Mouse (Mus musculus) CH12.LX (cell line): ENCODE results near the gene Trpm5. TPM values are rescaled to one million over a fixed set of nuclear protein-coding genes. Genes with fewer than 3 reads are reported as not detected.

Experiments used
- DNase-seq: peaks from one replicate; pipeline ENCODE4 v3.0.0-alpha.2; 2013; ENCODE audit errors: extremely low read depth
- H3K27ac ChIP-seq: 2 replicates; pipeline ENCODE4 v1.5.1; 2012; ENCODE audit warnings: low read depth, mild to moderate bottlenecking, control low read depth, moderate library complexity; ENCODE audit not compliant: insufficient read depth
- H3K27me3 ChIP-seq: replicated peaks from 2 replicates; pipeline ENCODE3; 2012; ENCODE audit warnings: inconsistent platforms
- H3K36me3 ChIP-seq, 2 experiments: replicated peaks in 1 of 2; 2 replicates each; pipeline versions ENCODE3 to v1.6.1; 2012; ENCODE audit warnings: inconsistent platforms in 1 of 2, low read length in 1 of 2, mild to moderate bottlenecking in 1 of 2, mixed read lengths in 1 of 2, moderate library complexity in 1 of 2; ENCODE audit not compliant: control insufficient read depth in 1 of 2, insufficient read depth in 1 of 2
- H3K4me1 ChIP-seq, 2 experiments: 2 replicates each; pipeline ENCODE4 v1.6.1; 2012; ENCODE audit warnings: inconsistent platforms in 1 of 2, moderate library complexity in 1 of 2; ENCODE audit not compliant: insufficient read depth in 2 of 2, control insufficient read depth in 1 of 2
- H3K4me2 ChIP-seq: 2 replicates; pipeline ENCODE4 v1.6.1; 2012; ENCODE audit warnings: low read depth, mild to moderate bottlenecking, control low read depth; ENCODE audit not compliant: poor library complexity, insufficient read depth, severe bottlenecking
- H3K4me3 ChIP-seq, 3 experiments: fragments of 150-350 bp in 1 of 3; sonication (generic) in 1 of 3; replicated peaks in 1 of 3; 2 replicates each; pipeline versions ENCODE3 to v1.5.1; 2011 to 2012; ENCODE audit warnings: low read depth in 2 of 3, low read length in 2 of 3, mild to moderate bottlenecking in 2 of 3, moderate library complexity in 2 of 3, control low read depth in 1 of 3, improper control_type of control experiment in 1 of 3, inconsistent platforms in 1 of 3, mixed read lengths in 1 of 3; ENCODE audit not compliant: poor library complexity in 1 of 3
- H3K79me2 ChIP-seq: replicated peaks from 2 replicates; pipeline ENCODE4 v1.6.1; 2012; ENCODE audit warnings: mild to moderate bottlenecking, moderate library complexity; ENCODE audit not compliant: control insufficient read depth, poor library complexity, insufficient read depth, severe bottlenecking; ENCODE audit errors: extremely low read depth
- H3K9ac ChIP-seq: 2 replicates; pipeline ENCODE4 v1.6.1; 2012; ENCODE audit warnings: low read depth, mild to moderate bottlenecking, control low read depth, moderate library complexity; ENCODE audit not compliant: insufficient read depth
- H3K9me3 ChIP-seq: replicated peaks from 2 replicates; pipeline ENCODE3; 2012; ENCODE audit warnings: low read length, inconsistent platforms, mixed read lengths
- CHD1 ChIP-seq: IDR thresholded peaks from 2 replicates; pipeline ENCODE4 v1.6.1; 2012; ENCODE audit warnings: low read depth, low read length, improper control_type of control experiment, inconsistent platforms
- CTCF ChIP-seq, 2 experiments: IDR thresholded peaks in 1 of 2; conservative IDR thresholded peaks in 1 of 2; 2 replicates each; pipeline ENCODE4 v1.5.1; 2011 to 2012; ENCODE audit warnings: low read depth in 2 of 2, low read length in 2 of 2, improper control_type of control experiment in 1 of 2, inconsistent platforms in 1 of 2, mild to moderate bottlenecking in 1 of 2, moderate library complexity in 1 of 2
- E2F4 ChIP-seq: IDR thresholded peaks from 2 replicates; pipeline ENCODE4 v1.6.1; 2011; ENCODE audit warnings: low read depth, low read length, improper control_type of control experiment; ENCODE audit not compliant: insufficient replicate concordance
- EP300 ChIP-seq: IDR thresholded peaks from 2 replicates; pipeline ENCODE4 v1.6.1; 2011; ENCODE audit warnings: low read length, improper control_type of control experiment
- ETS1 ChIP-seq: conservative IDR thresholded peaks from 2 replicates; pipeline ENCODE4 v1.6.1; 2012; ENCODE audit warnings: low read depth, mild to moderate bottlenecking, inconsistent platforms, low read length, improper control_type of control experiment, moderate library complexity
- GABPA ChIP-seq: IDR thresholded peaks from 2 replicates; pipeline ENCODE4 v1.6.1; 2012; ENCODE audit warnings: low read depth, low read length, improper control_type of control experiment, inconsistent platforms; ENCODE audit not compliant: insufficient replicate concordance
- IRF4 ChIP-seq: IDR thresholded peaks from 2 replicates; pipeline ENCODE4 v1.6.1; 2014; ENCODE audit warnings: low read depth, mild to moderate bottlenecking, inconsistent platforms, low read length, improper control_type of control experiment
- JUN ChIP-seq: IDR thresholded peaks from 2 replicates; pipeline ENCODE4 v1.6.1; 2011; ENCODE audit warnings: low read depth, mild to moderate bottlenecking, low read length, improper control_type of control experiment, moderate library complexity; ENCODE audit not compliant: insufficient read depth
- JUND ChIP-seq: conservative IDR thresholded peaks from 2 replicates; pipeline ENCODE4 v1.6.1; 2011; ENCODE audit warnings: low read depth, low read length, improper control_type of control experiment
- MAFK ChIP-seq: IDR thresholded peaks from 2 replicates; pipeline ENCODE4 v1.6.1; 2011; ENCODE audit warnings: low read length, improper control_type of control experiment; ENCODE audit not compliant: insufficient replicate concordance
- MAX ChIP-seq: IDR thresholded peaks from 2 replicates; pipeline ENCODE4 v1.6.1; 2011; ENCODE audit warnings: low read length, improper control_type of control experiment
- MAZ ChIP-seq: IDR thresholded peaks from 2 replicates; pipeline ENCODE4 v1.6.1; 2012; ENCODE audit warnings: low read depth, mild to moderate bottlenecking, inconsistent platforms, low read length, improper control_type of control experiment, moderate library complexity
- MXI1 ChIP-seq: IDR thresholded peaks from 2 replicates; pipeline ENCODE4 v1.6.1; 2011; ENCODE audit warnings: mild to moderate bottlenecking, low read depth, low read length, improper control_type of control experiment
- MYC ChIP-seq: IDR thresholded peaks from 2 replicates; pipeline ENCODE4 v1.6.1; 2011; ENCODE audit warnings: low read depth, mild to moderate bottlenecking, improper control_type of control experiment, low read length
- NELFE ChIP-seq: IDR thresholded peaks from 2 replicates; pipeline ENCODE4 v1.6.1; 2011; ENCODE audit warnings: low read depth, low read length, improper control_type of control experiment
- PAX5 ChIP-seq: IDR thresholded peaks from 2 replicates; pipeline ENCODE4 v1.6.1; 2012; ENCODE audit warnings: low read length, inconsistent platforms, mixed read lengths
- POLR2A ChIP-seq: IDR thresholded peaks from 2 replicates; pipeline ENCODE4 v1.6.1; 2011; ENCODE audit warnings: low read depth, mild to moderate bottlenecking, improper control_type of control experiment, low read length
- POLR2AphosphoS2 ChIP-seq: IDR thresholded peaks from 2 replicates; pipeline ENCODE4 v1.6.1; 2011; ENCODE audit warnings: low read depth, low read length, improper control_type of control experiment
- RAD21 ChIP-seq: IDR thresholded peaks from 2 replicates; pipeline ENCODE4 v1.6.1; 2011; ENCODE audit warnings: low read depth, mild to moderate bottlenecking, low read length, improper control_type of control experiment, moderate library complexity
- SMC3 ChIP-seq: IDR thresholded peaks from 2 replicates; pipeline ENCODE4 v1.6.1; 2011; ENCODE audit warnings: low read depth, low read length, improper control_type of control experiment
- TBP ChIP-seq: conservative IDR thresholded peaks from 2 replicates; pipeline ENCODE4 v1.6.1; 2011; ENCODE audit warnings: low read depth, low read length, improper control_type of control experiment
- TCF12 ChIP-seq: IDR thresholded peaks from 2 replicates; pipeline ENCODE4 v1.6.1; 2014; ENCODE audit warnings: low read depth, mild to moderate bottlenecking, inconsistent platforms, low read length, improper control_type of control experiment
- USF2 ChIP-seq: conservative IDR thresholded peaks from 2 replicates; pipeline ENCODE4 v1.6.1; 2011; ENCODE audit warnings: low read depth, low read length, improper control_type of control experiment
- dilution Hi-C: fragments of 300-500 bp; cut with MboI; formaldehyde crosslinking; loops from 2 replicates; pipeline ENCODE4 v1.14.3; 2020; ENCODE audit warnings: low sequenced_read_pairs; ENCODE audit not compliant: extremely low pct_unique_long_range_greater_than_20kb, extremely low pct_ligation_motif_present
- in situ Hi-C: fragments of 300-500 bp; cut with MboI; formaldehyde crosslinking; loops from 3 replicates; pipeline ENCODE4 v1.14.3; 2019; ENCODE audit warnings: low sequenced_read_pairs, low pct_ligation_motif_present, low pct_unique_long_range_greater_than_20kb, mixed read lengths
- polyA plus RNA-seq: library from polyadenylated mRNA; unstranded; fragments of >175 nt; gene quantifications from 2 replicates; pipeline ENCODE4 v1.2.1, GENCODE M21; 2012; ENCODE audit warnings: low read depth; ENCODE audit not compliant: insufficient read length
- total RNA-seq, 2 experiments: library from RNA; depleted of rRNA; stranded (reverse); fragments of 300-350 nt in 1 of 2; fragments of >200 nt in 1 of 2; gene quantifications; 2 replicates each; pipeline ENCODE4 v1.2.3; 2012 to 2014

Trpm5 gene
- total and polyA plus RNA-seq, 3 experiments, result 1.1 to 3.0 (median 1.5) TPM

DNA sequence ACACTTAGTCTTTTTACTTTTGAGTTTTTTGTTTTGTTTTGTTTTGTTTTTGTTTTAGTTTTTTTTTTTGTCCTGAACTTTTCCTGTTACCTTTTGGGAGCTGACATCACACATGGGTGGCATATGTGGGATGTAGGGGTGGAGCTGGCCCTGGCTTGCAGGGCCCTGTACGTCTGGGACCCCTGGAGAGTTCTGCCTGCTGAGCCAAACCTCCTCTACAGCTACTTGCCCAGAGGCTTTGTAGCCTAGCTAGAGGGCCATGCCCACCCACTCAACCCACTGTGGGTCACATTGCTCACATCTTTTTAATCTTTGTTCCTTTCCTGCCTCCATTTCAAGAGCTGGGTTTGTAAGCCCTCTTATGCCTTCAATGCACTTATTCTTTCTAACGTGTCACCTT lies 27.0 kb downstream of the Trpm5 start:
- H3K4me1 ChIP-seq, result peaks cover 7 to 31% of the 10 kb centered on the region in 2 experiments
- no peak overlapping the region for H3K4me2 ChIP-seq
- H3K4me3 ChIP-seq, result no peak overlapping the region
- dilution Hi-C loops, result no loop called here
- H3K9me3 ChIP-seq, result no peaks in the 10 kb centered on the region
- H3K36me3 ChIP-seq, result peaks cover 56 to 87% of the 10 kb centered on the region in 2 experiments
- no peak for DNase-seq
- no peak overlapping the region for H3K9ac ChIP-seq
- H3K79me2 ChIP-seq, result peaks cover 17% of the 10 kb centered on the region
- no peaks in the 10 kb centered on the region for H3K27me3 ChIP-seq
- no peak overlapping the region for H3K27ac ChIP-seq
- TF ChIP-seq E2F4 (no peak), RAD21 (no peak), JUND (no peak), GABPA (no peak), EP300 (no peak), MAX (no peak), MXI1 (no peak), MYC (no peak), NELFE (no peak), POLR2AphosphoS2 (no peak), IRF4 (no peak), JUN (no peak), TCF12 (no peak)
- in situ Hi-C loops, result loop anchor here (5.0 kb wide), 1 partner anchor 60 kb away; the partner anchor contains the start of gene Tspan32

DNA sequence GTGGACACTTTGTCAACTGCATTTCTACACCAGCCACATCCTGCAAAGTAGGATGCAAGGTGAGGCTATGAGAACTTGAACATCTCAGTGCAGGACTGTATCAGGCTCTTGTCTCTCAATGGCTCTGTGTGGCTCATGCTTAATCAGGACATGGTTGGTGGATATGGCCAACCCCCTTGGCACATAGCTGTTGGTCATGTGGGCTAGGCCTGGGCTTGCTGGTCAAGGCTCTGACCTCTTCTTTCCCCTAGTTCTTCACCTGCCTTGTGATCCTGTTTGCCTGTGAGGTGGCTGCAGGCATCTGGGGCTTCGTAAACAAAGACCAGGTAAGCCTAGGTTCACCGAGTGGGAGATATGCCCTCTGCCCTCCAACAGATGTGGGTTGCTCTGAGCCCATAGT lies 28.8 kb downstream of the Trpm5 start:
- H3K27ac ChIP-seq, result no peak overlapping the region
- dilution Hi-C loops, result no loop called here
- no peak for DNase-seq
- no peaks in the 10 kb centered on the region for H3K27me3 ChIP-seq
- no peak for TF ChIP-seq JUND
- TF ChIP-seq RAD21, result no peak
- TF ChIP-seq EP300, result no peak
- no peak for TF ChIP-seq POLR2A
- TF ChIP-seq CTCF (conservative IDR thresholded peaks at IDR 0.05 in 1 of 2, IDR thresholded peaks at IDR 0.05 in 1 of 2; ENCODE audit: low read depth in 2 of 2, low read length in 2 of 2), result no peak
- TF ChIP-seq PAX5, result no peak
- TF ChIP-seq IRF4, result no peak
- TF ChIP-seq GABPA, result no peak
- no peak for TF ChIP-seq USF2
- no peak for TF ChIP-seq MAZ
- TF ChIP-seq MAFK, result no peak
- TF ChIP-seq TBP, result no peak
- no peak for TF ChIP-seq SMC3
- no peak for TF ChIP-seq ETS1
- TF ChIP-seq CHD1, result no peak
- no peak overlapping the region for H3K4me2 ChIP-seq
- no peaks in the 10 kb centered on the region for H3K9me3 ChIP-seq
- H3K9ac ChIP-seq, result no peak overlapping the region
- peaks cover 29% of the 10 kb centered on the region for H3K79me2 ChIP-seq
- peaks cover 8 to 31% of the 10 kb centered on the region in 2 experiments for H3K4me1 ChIP-seq
- H3K36me3 ChIP-seq, result peaks cover 69 to 87% of the 10 kb centered on the region in 2 experiments
- no peak overlapping the region for H3K4me3 ChIP-seq
- in situ Hi-C loops, result loop anchor here (5.0 kb wide), 1 partner anchor 58 kb away; the partner anchor contains the start of gene Tspan32
